Comparison of ENCODE assay signal across 16 mouse cellular contexts in the genomic region with DNA sequence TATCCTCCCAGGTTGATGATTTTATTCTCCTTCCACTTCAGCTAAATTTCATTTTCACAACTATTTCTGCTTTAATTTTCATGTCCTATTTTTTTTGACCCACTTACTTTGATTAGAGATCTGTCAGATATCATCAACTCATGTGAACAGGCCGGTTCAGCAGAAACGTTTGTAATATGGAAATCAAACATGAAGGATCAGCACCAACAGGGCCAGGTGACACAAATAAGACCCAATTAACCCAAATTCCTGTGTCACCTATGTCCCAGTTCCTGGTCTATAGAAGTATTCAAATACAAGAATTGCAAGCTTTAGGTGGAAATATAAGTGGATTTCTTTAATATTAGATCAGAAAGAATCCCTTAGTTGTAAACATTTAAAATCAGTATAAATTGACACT.
"Had no signal": no experiment of that assay in that cellular context is flagged by ENCODE, and none has a peak within 500 bp of the region (broad histone marks: within the 10 kb centered on the region; RNA-seq: fewer than 3 reads in every experiment).

No protein-coding gene starts in this region.

- DNase-seq: heart, postnatal 10 days; heart, postnatal 14 days; heart, postnatal 36 days; heart, postnatal 4 days; kidney, adult 11 months; kidney, adult 18-20 months; kidney, adult 2 months; kidney, adult 8-10 months; kidney, adult 9 months; kidney, postnatal 10 days; kidney, postnatal 14 days; kidney, postnatal 25 days; kidney, postnatal 36 days; kidney, postnatal 4 days; layer of hippocampus, adult 9-11 months; layer of hippocampus, postnatal 36 days had no signal
